Mouse (Mus musculus): ENCODE data around the gene Avil.

GRCm38 (mm10) chr10:126952375-126952774, 48.1 kb upstream of the Avil start:
- TF ChIP-seq POLR2A (IDR thresholded peaks at IDR 0.05; ENCODE audit: low read depth, low read length) (no peak), CTCF (IDR thresholded peaks at IDR 0.05; ENCODE audit: extremely low read depth, insufficient read depth, insufficient read length, insufficient replicate concordance) (no peak)
